Mouse (Mus musculus): ENCODE measurements at regions not wholly inside any gene's neighbourhood (a gene's known extent, or its start where the extent isn't known, plus 50 kb on each side); places are given as distances from the start of the nearest gene placed in this dataset.
"Not testable (repeated sequence)": the region's sequence is repeated elsewhere in the genome, so short reads cannot be mapped to it uniquely, and the experiment has no call there.

GRCm38 (mm10) chr14:53427636-53428035, 826.3 kb downstream of the Dad1 start:
- not testable (repeated sequence) for DNase-seq (ENCODE audit: low spot score)

- not testable (repeated sequence) for DNase-seq (ENCODE audit: low spot score)
Measured at GRCm38 (mm10) chr14:53416955-53417354, 836.9 kb downstream of the Dad1 start.

- DNase-seq (ENCODE audit: low spot score), result not testable (repeated sequence)
Measured at GRCm38 (mm10) chr14:53407500-53408227, 846.2 kb downstream of the Dad1 start.

GRCm38 (mm10) chr14:53390307-53390706, 863.6 kb downstream of the Dad1 start:
- not testable (repeated sequence) for DNase-seq (ENCODE audit: low spot score)

GRCm38 (mm10) chr14:53374591-53374990, 879.0 kb upstream of the Olfr1507 start:
- DNase-seq (ENCODE audit: low spot score), result not testable (repeated sequence)

GRCm38 (mm10) chr14:53373777-53374468, 878.4 kb upstream of the Olfr1507 start:
- DNase-seq (ENCODE audit: low spot score), result not testable (repeated sequence)

GRCm38 (mm10) chr14:53369776-53370175, 874.2 kb upstream of the Olfr1507 start:
- no peak for DNase-seq (ENCODE audit: low spot score)

GRCm38 (mm10) chr14:53367420-53367819, 871.9 kb upstream of the Olfr1507 start:
- not testable (repeated sequence) for DNase-seq (ENCODE audit: low spot score)

GRCm38 (mm10) chr14:53363995-53364394, 868.4 kb upstream of the Olfr1507 start:
- not testable (repeated sequence) for DNase-seq (ENCODE audit: low spot score)

GRCm38 (mm10) chr14:53362054-53362453, 866.5 kb upstream of the Olfr1507 start:
- not testable (repeated sequence) for DNase-seq (ENCODE audit: low spot score)

- DNase-seq (ENCODE audit: low spot score), result not testable (repeated sequence)
Measured at GRCm38 (mm10) chr14:53357498-53357897, 861.9 kb upstream of the Olfr1507 start.

- DNase-seq (ENCODE audit: low spot score), result not testable (repeated sequence)
Measured at GRCm38 (mm10) chr14:53356783-53357182, 861.2 kb upstream of the Olfr1507 start.

- not testable (repeated sequence) for DNase-seq (ENCODE audit: low spot score)
Measured at GRCm38 (mm10) chr14:53351457-53351856, 855.9 kb upstream of the Olfr1507 start.

GRCm38 (mm10) chr14:53350780-53351179, 855.2 kb upstream of the Olfr1507 start:
- DNase-seq (ENCODE audit: low spot score), result not testable (repeated sequence)

GRCm38 (mm10) chr14:53349111-53349510, 853.6 kb upstream of the Olfr1507 start:
- not testable (repeated sequence) for DNase-seq (ENCODE audit: low spot score)

- not testable (repeated sequence) for DNase-seq (ENCODE audit: low spot score)
Measured at GRCm38 (mm10) chr14:53345568-53345967, 850.0 kb upstream of the Olfr1507 start.

- DNase-seq (ENCODE audit: low spot score), result not testable (repeated sequence)
Measured at GRCm38 (mm10) chr14:53343849-53344248, 848.3 kb upstream of the Olfr1507 start.

- not testable (repeated sequence) for DNase-seq (ENCODE audit: low spot score)
Measured at GRCm38 (mm10) chr14:53339167-53339566, 843.6 kb upstream of the Olfr1507 start.

GRCm38 (mm10) chr14:53337446-53337845, 841.9 kb upstream of the Olfr1507 start:
- not testable (repeated sequence) for DNase-seq (ENCODE audit: low spot score)

- not testable (repeated sequence) for DNase-seq (ENCODE audit: low spot score)
Measured at GRCm38 (mm10) chr14:53336705-53337104, 841.2 kb upstream of the Olfr1507 start.

- not testable (repeated sequence) for DNase-seq (ENCODE audit: low spot score)
Measured at GRCm38 (mm10) chr14:53334451-53334850, 838.9 kb upstream of the Olfr1507 start.

GRCm38 (mm10) chr14:53331153-53331552, 835.6 kb upstream of the Olfr1507 start:
- DNase-seq (ENCODE audit: low spot score), result not testable (repeated sequence)

- not testable (repeated sequence) for DNase-seq (ENCODE audit: low spot score)
Measured at GRCm38 (mm10) chr14:53324367-53324766, 828.8 kb upstream of the Olfr1507 start.

Data from layer of hippocampus, adult 9-10 months (tissue).